ENCODE assay signal across 1 mouse cellular context in genomic region chr7:29307350-29308104, GRCm38 (mm10).
TF ChIP-seq lines count a peak whose summit lies in the region.

No protein-coding gene starts in this region.

TF ChIP-seq in MEL, 35 proteins besides CTCF, POLR2A, EP300 and RAD21 (continued from another document):
- TF ChIP-seq ZKSCAN1 (IDR thresholded peaks at IDR 0.05; ENCODE audit: low read depth, low read length) (no peak), RCOR1 (IDR thresholded peaks at IDR 0.05; ENCODE audit: low read depth, low read length) (no peak), ELF1 (IDR thresholded peaks at IDR 0.05; ENCODE audit: low read depth, low read length) (no peak)
